Mouse (Mus musculus): ENCODE results near the gene Nedd4. TPM values are rescaled to one million over a fixed set of nuclear protein-coding genes. Genes with fewer than 3 reads are reported as not detected.

Gene Nedd4
- total and polyA plus RNA-seq, 3 experiments, result 167 to 583 (median 216) TPM

DNA sequence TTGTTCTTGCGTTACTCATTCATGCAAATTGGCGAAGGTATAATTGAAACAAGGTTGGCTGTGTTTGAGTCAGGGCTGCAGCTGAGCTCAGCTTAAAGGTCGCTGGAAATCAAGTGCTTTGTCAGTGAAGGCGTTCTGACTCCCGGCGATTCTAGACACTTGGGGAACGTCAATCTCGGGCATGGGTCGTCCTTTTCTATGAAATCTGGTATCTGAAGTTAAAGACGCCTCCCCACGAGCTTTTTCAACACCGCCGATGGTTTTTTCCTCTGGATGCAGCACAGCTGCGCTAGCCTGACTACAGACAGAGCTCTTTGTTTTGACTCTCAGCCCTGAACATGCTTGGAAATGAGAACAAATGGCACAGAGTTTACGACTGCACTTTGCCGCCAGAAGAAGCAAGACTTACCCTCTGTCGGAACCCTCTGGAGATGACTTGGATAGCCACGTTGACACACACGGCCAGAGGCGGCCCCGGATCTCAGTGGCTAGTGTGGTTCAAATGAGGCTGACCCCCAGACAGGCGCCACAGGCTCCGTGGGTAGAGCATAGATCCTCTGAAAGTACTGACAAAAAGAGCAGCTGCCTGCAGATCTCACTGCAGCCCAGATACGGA, 31.0 kb downstream of the Nedd4 start:
- DNase-seq (ENCODE audit: low read depth, low spot score), result no peak
- Histone ChIP-seq H3K9me3 (replicated peaks; ENCODE audit: insufficient read depth, low read length) (no peaks in the 10 kb centered on the region), H3K36me3 (ENCODE audit: control insufficient read depth in 1 of 2, insufficient read depth in 2 of 2, low read length in 2 of 2) (peaks cover 33 to 62% of the 10 kb centered on the region in 2 experiments), H3K9ac (ENCODE audit: control insufficient read depth, low read depth, low read length, poor library complexity, severe bottlenecking) (no peak overlapping the region), H3K27ac (ENCODE audit: control insufficient read depth, low read depth, low read length) (no peak overlapping the region), H3K4me1 (ENCODE audit: control insufficient read depth in 1 of 2, insufficient read depth in 2 of 2, low read length in 2 of 2) (peaks cover 5 to 12% of the 10 kb centered on the region in 2 experiments), H3K4me3 (ENCODE audit: control insufficient read depth in 1 of 2, insufficient read depth in 1 of 2, low read depth in 2 of 2, low read length in 2 of 2) (no peak overlapping the region), H3K79me2 (ENCODE audit: control insufficient read depth, insufficient read depth, low read length, poor library complexity) (peaks cover 27% of the 10 kb centered on the region), H3K27me3 (ENCODE audit: control insufficient read depth in 1 of 2, insufficient read depth in 2 of 2, low read length in 2 of 2) (no peaks in the 10 kb centered on the region)
- TF ChIP-seq KAT2A (conservative IDR thresholded peaks at IDR 0.05; ENCODE audit: low read depth, low read length), result no peak
- no peak for TF ChIP-seq TAL1 (IDR thresholded peaks at IDR 0.05; ENCODE audit: low read length)
- no peak for TF ChIP-seq USF2 (IDR thresholded peaks at IDR 0.05; ENCODE audit: borderline replicate concordance in 1 of 2, insufficient read depth in 1 of 2, low read depth in 1 of 2, low read length in 2 of 2)
- TF ChIP-seq CHD2 (IDR thresholded peaks at IDR 0.05; ENCODE audit: low read length), result no peak
- no peak for TF ChIP-seq RCOR1 (IDR thresholded peaks at IDR 0.05; ENCODE audit: low read depth, low read length)
- TF ChIP-seq NRF1 (IDR thresholded peaks at IDR 0.05; ENCODE audit: insufficient read depth, low read depth, low read length, poor library complexity, severe bottlenecking), result no peak
- TF ChIP-seq MAFK (IDR thresholded peaks at IDR 0.05; ENCODE audit: borderline replicate concordance, low read depth, low read length), result no peak

- Histone ChIP-seq H3K4me3 (ENCODE audit: control insufficient read depth in 1 of 2, insufficient read depth in 1 of 2, low read depth in 2 of 2, low read length in 2 of 2) (no peak overlapping the region), H3K36me3 (ENCODE audit: control insufficient read depth in 1 of 2, insufficient read depth in 2 of 2, low read length in 2 of 2) (peaks cover 39 to 55% of the 10 kb centered on the region in 2 experiments), H3K9ac (ENCODE audit: control insufficient read depth, low read depth, low read length, poor library complexity, severe bottlenecking) (no peak overlapping the region), H3K79me2 (ENCODE audit: control insufficient read depth, insufficient read depth, low read length, poor library complexity) (peaks cover 27% of the 10 kb centered on the region), H3K27me3 (ENCODE audit: control insufficient read depth in 1 of 2, insufficient read depth in 2 of 2, low read length in 2 of 2) (no peaks in the 10 kb centered on the region), H3K27ac (ENCODE audit: control insufficient read depth, low read depth, low read length) (no peak overlapping the region), H3K4me1 (ENCODE audit: control insufficient read depth in 1 of 2, insufficient read depth in 2 of 2, low read length in 2 of 2) (peaks cover 11 to 18% of the 10 kb centered on the region in 2 experiments), H3K9me3 (replicated peaks; ENCODE audit: insufficient read depth, low read length) (no peaks in the 10 kb centered on the region)
- no peak for TF ChIP-seq ETS1 (IDR thresholded peaks at IDR 0.05; ENCODE audit: low read depth, low read length)
- no peak for TF ChIP-seq MXI1 (IDR thresholded peaks at IDR 0.05; ENCODE audit: low read depth, low read length)
- TF ChIP-seq POLR2AphosphoS5 (IDR thresholded peaks at IDR 0.05; ENCODE audit: borderline replicate concordance, low read depth, low read length), result no peak
- TF ChIP-seq TCF12 (IDR thresholded peaks at IDR 0.05; ENCODE audit: low read depth, low read length), result no peak
- no peak for TF ChIP-seq ZKSCAN1 (IDR thresholded peaks at IDR 0.05; ENCODE audit: low read depth, low read length)
- TF ChIP-seq NRF1 (IDR thresholded peaks at IDR 0.05; ENCODE audit: insufficient read depth, low read depth, low read length, poor library complexity, severe bottlenecking), result no peak
- no peak for TF ChIP-seq EP300 (IDR thresholded peaks at IDR 0.05; ENCODE audit: low read depth in 1 of 2, low read length in 2 of 2)
- no peak for TF ChIP-seq HCFC1 (IDR thresholded peaks at IDR 0.05; ENCODE audit: low read depth, low read length)
- no peak for TF ChIP-seq RCOR1 (IDR thresholded peaks at IDR 0.05; ENCODE audit: low read depth, low read length)
- DNase-seq (ENCODE audit: low read depth, low spot score), result no peak
Observed at GRCm38 (mm10) chr9:72693861-72694260, 31.7 kb downstream of the Nedd4 start.
